ENCODE assay signal across 21 mouse cellular contexts in the genomic region with DNA sequence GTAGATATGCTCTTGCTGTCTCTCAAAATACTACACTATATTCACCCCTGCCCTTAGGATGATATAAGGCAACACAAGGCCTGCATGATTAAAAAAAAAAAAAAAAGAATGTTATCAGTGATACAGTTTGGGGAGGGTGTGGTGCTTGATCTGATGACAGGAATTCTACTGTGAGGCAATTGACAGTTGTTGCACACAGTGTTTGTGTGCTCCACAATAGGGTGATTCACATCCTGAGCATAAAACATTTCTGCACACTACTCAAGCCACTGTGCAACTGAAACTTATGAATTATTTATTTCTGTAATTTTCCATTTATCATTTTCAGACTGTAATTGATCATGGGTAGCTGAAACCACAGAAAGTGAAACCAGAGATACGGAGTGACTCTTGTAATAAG.
"Had no signal": no experiment of that assay in that cellular context is flagged by ENCODE, and none has a peak within 500 bp of the region (broad histone marks: within the 10 kb centered on the region; RNA-seq: fewer than 3 reads in every experiment).

No protein-coding gene starts in this region.

- H3K9ac ChIP-seq: intestine, embryonic 15.5 days; kidney, embryonic 15.5 days; limb, embryonic 13.5 days; liver, embryonic 12.5 days; liver, embryonic 15.5 days; midbrain, embryonic 12.5 days; midbrain, embryonic 15.5 days; neural tube, embryonic 12.5 days; stomach, embryonic 15.5 days had no signal

- DNase-seq: kidney, adult 18-20 months; kidney, postnatal 10 days; kidney, postnatal 36 days; liver; lung, adult 18-20 months; lung, postnatal 14 days; lung, postnatal 4 days; right cerebral cortex, adult 18-20 months; right cerebral cortex, postnatal 14 days; spleen, adult 18-20 months; thymus, postnatal 25 days had no signal

- H3K4me3 ChIP-seq: intestine, embryonic 15.5 days; kidney, embryonic 15.5 days; limb, embryonic 10.5 days; limb, embryonic 13.5 days; liver, embryonic 12.5 days; liver, embryonic 15.5 days; midbrain, embryonic 12.5 days; midbrain, embryonic 15.5 days; neural tube, embryonic 12.5 days; stomach, embryonic 15.5 days had no signal

- H3K4me2 ChIP-seq: intestine, embryonic 15.5 days; kidney, embryonic 15.5 days; limb, embryonic 13.5 days; liver, embryonic 12.5 days; liver, embryonic 15.5 days; midbrain, embryonic 12.5 days; midbrain, embryonic 15.5 days; neural tube, embryonic 12.5 days; stomach, embryonic 15.5 days had no signal

- H3K4me1 ChIP-seq: intestine, embryonic 15.5 days; kidney, embryonic 15.5 days; limb, embryonic 10.5 days; limb, embryonic 13.5 days; liver, embryonic 12.5 days; liver, embryonic 15.5 days; midbrain, embryonic 12.5 days; midbrain, embryonic 15.5 days; neural tube, embryonic 12.5 days; stomach, embryonic 15.5 days had no signal

- H3K9me3 ChIP-seq: intestine, embryonic 15.5 days; kidney, embryonic 15.5 days; limb, embryonic 10.5 days; limb, embryonic 13.5 days; liver, embryonic 12.5 days; liver, embryonic 15.5 days; midbrain, embryonic 12.5 days; midbrain, embryonic 15.5 days; neural tube, embryonic 12.5 days; stomach, embryonic 15.5 days had no signal

- H3K27ac ChIP-seq: intestine, embryonic 15.5 days; kidney, embryonic 15.5 days; limb, embryonic 10.5 days; limb, embryonic 13.5 days; liver, embryonic 12.5 days; liver, embryonic 15.5 days; midbrain, embryonic 12.5 days; midbrain, embryonic 15.5 days; neural tube, embryonic 12.5 days; stomach, embryonic 15.5 days had no signal

- H3K27me3 ChIP-seq: intestine, embryonic 15.5 days; kidney, embryonic 15.5 days; limb, embryonic 13.5 days; liver, embryonic 12.5 days; liver, embryonic 15.5 days; midbrain, embryonic 12.5 days; midbrain, embryonic 15.5 days; neural tube, embryonic 12.5 days; stomach, embryonic 15.5 days had no signal

- H3K36me3 ChIP-seq: intestine, embryonic 15.5 days; kidney, embryonic 15.5 days; limb, embryonic 10.5 days; limb, embryonic 13.5 days; liver, embryonic 12.5 days; liver, embryonic 15.5 days; midbrain, embryonic 12.5 days; midbrain, embryonic 15.5 days; neural tube, embryonic 12.5 days; stomach, embryonic 15.5 days had no signal

- ATAC-seq: intestine, embryonic 15.5 days; liver, embryonic 12.5 days; midbrain, embryonic 15.5 days had no signal
